Mouse (Mus musculus): Measurements from ENCODE around the gene H60b.
A peak's percentile ranks its signal among the peaks of the same experiment; 100 is the strongest.
"Not testable (repeated sequence)": the region's sequence is repeated elsewhere in the genome, so short reads cannot be mapped to it uniquely, and the experiment has no call there.

Gene H60b

GRCm38 (mm10) chr10:22273684-22274305, 115.4 kb downstream of the H60b start:
- DNase-seq (ENCODE audit: low read depth, low spot score): peak; percentile 77

- DNase-seq (ENCODE audit: low read depth, low spot score): no peak
Observed at GRCm38 (mm10) chr10:22274445-22275057, 116.2 kb downstream of the H60b start.

- not testable (repeated sequence) for DNase-seq (ENCODE audit: low read depth, low spot score)
Observed at GRCm38 (mm10) chr10:22278468-22278867, 120.1 kb downstream of the H60b start.

GRCm38 (mm10) chr10:22282816-22283215, 124.4 kb downstream of the H60b start:
- peak; percentile 88 for DNase-seq (ENCODE audit: low read depth, low spot score)

GRCm38 (mm10) chr10:22295676-22296075, 137.3 kb downstream of the H60b start:
- DNase-seq (ENCODE audit: low read depth, low spot score): no peak

- DNase-seq (ENCODE audit: low read depth, low spot score): no peak
Observed at GRCm38 (mm10) chr10:22297033-22297762, 138.8 kb downstream of the H60b start.

GRCm38 (mm10) chr10:22297766-22298461, 139.5 kb downstream of the H60b start:
- no peak for DNase-seq (ENCODE audit: low read depth, low spot score)

GRCm38 (mm10) chr10:22299324-22299723, 140.9 kb downstream of the H60b start:
- no peak for DNase-seq (ENCODE audit: low read depth, low spot score)

GRCm38 (mm10) chr10:22301641-22302040, 143.3 kb downstream of the H60b start:
- peak; percentile 88 for DNase-seq (ENCODE audit: low read depth, low spot score)

GRCm38 (mm10) chr10:22302344-22303057, 144.1 kb downstream of the H60b start:
- peak; percentile 92 for DNase-seq (ENCODE audit: low read depth, low spot score)

GRCm38 (mm10) chr10:22303736-22304135, 145.3 kb downstream of the H60b start:
- no peak for DNase-seq (ENCODE audit: low read depth, low spot score)

- no peak for DNase-seq (ENCODE audit: low read depth, low spot score)
Observed at GRCm38 (mm10) chr10:22305801-22306200, 147.4 kb downstream of the H60b start.

GRCm38 (mm10) chr10:22306452-22306851, 148.1 kb downstream of the H60b start:
- DNase-seq (ENCODE audit: low read depth, low spot score): peak; percentile 99

- DNase-seq (ENCODE audit: low read depth, low spot score): peak; percentile 84
Observed at GRCm38 (mm10) chr10:22308221-22308620, 149.8 kb downstream of the H60b start.

GRCm38 (mm10) chr10:22322858-22323257, 164.5 kb downstream of the H60b start:
- no peak for DNase-seq (ENCODE audit: low read depth, low spot score)
